Mouse (Mus musculus): ENCODE data around the gene Wee1. TPM values are rescaled to one million over a fixed set of nuclear protein-coding genes. Genes with fewer than 3 reads are reported as not detected.

The Wee1 gene
- polyA plus RNA-seq, 1 experiment from 2014 or later = 7.9 TPM

Other genes with a start within 250 kb of the Wee1 start
- 54.6 and 57.2 TPM in 2 replicates for gene Dennd5a, start 161.6 kb upstream of the Wee1 start, polyA plus RNA-seq (2014; fragmentation: Nextera tagmentation; extraction: Ambion mirVana)
- gene Tmem41b, start 135.1 kb upstream of the Wee1 start, polyA plus RNA-seq (2014; fragmentation: Nextera tagmentation; extraction: Ambion mirVana) = 54.8 and 71.6 TPM in 2 replicates
- 19.2 and 21.3 TPM in 2 replicates for gene Ipo7, start 103.8 kb upstream of the Wee1 start, polyA plus RNA-seq (2014; fragmentation: Nextera tagmentation; extraction: Ambion mirVana)
- gene Zfp143, start 60.8 kb upstream of the Wee1 start, polyA plus RNA-seq (2014; fragmentation: Nextera tagmentation; extraction: Ambion mirVana) = 14.4 and 21.7 TPM in 2 replicates
- 3.7 and 8.4 TPM in 2 replicates for gene Swap70, start 99.7 kb downstream of the Wee1 start, polyA plus RNA-seq (2014; fragmentation: Nextera tagmentation; extraction: Ambion mirVana)

Measured in midbrain, embryonic 14.5 days (tissue).